Mouse (Mus musculus) limb, embryonic 14.5 days (tissue): ENCODE measurements at regions not wholly inside any gene's neighbourhood (a gene's known extent, or its start where the extent isn't known, plus 50 kb on each side); places are given as distances from the start of the nearest gene placed in this dataset.

Experiments used
- ATAC-seq: fragments of 200-750 bp; cut with Nextera tagmentation; 2 replicates; pipeline ENCODE4 v1.8.0; 2017; ENCODE audit warnings: low read depth, moderate number of reproducible peaks, moderate TSS enrichment; ENCODE audit not compliant: low FRiP score
- DNase-seq: peaks from one replicate; pipeline ENCODE4 v3.0.0-alpha.2; 2015; ENCODE audit warnings: low spot score
- H3K27ac ChIP-seq: fragments of 300-500 bp; sonication (generic); replicated peaks from 2 replicates; pipeline ENCODE4 v1.5.1; 2014; ENCODE audit warnings: low read depth, mild to moderate bottlenecking, low read length, moderate library complexity, mixed read lengths
- H3K27me3 ChIP-seq: fragments of 300-500 bp; sonication (generic); 2 replicates; pipeline ENCODE4 v1.6.1; 2014; ENCODE audit warnings: low read length, mixed read lengths; ENCODE audit not compliant: control insufficient read depth, insufficient read depth
- H3K36me3 ChIP-seq: fragments of 300-500 bp; sonication (generic); 2 replicates; pipeline ENCODE4 v1.6.1; 2014; ENCODE audit warnings: mild to moderate bottlenecking, low read length, moderate library complexity, mixed read lengths; ENCODE audit not compliant: control insufficient read depth, insufficient read depth
- H3K4me1 ChIP-seq: fragments of 300-500 bp; sonication (generic); 2 replicates; pipeline ENCODE4 v1.6.1; 2014; ENCODE audit warnings: antibody characterized with exemption, low read length, mixed read lengths; ENCODE audit not compliant: control insufficient read depth, insufficient read depth
- H3K4me2 ChIP-seq: fragments of 300-500 bp; sonication (generic); replicated peaks from 2 replicates; pipeline ENCODE4 v1.6.1; 2014; ENCODE audit warnings: low read depth, mild to moderate bottlenecking, low read length, moderate library complexity; ENCODE audit not compliant: severe bottlenecking
- H3K4me3 ChIP-seq: fragments of 300-500 bp; sonication (generic); replicated peaks from 2 replicates; pipeline ENCODE4 v1.5.1; 2014; ENCODE audit warnings: low read length
- H3K9ac ChIP-seq: fragments of 300-500 bp; sonication (generic); 2 replicates; pipeline ENCODE4 v1.6.1; 2014; ENCODE audit warnings: mild to moderate bottlenecking, low read depth, low read length, moderate library complexity; ENCODE audit not compliant: severe bottlenecking
- H3K9me3 ChIP-seq: fragments of 300-500 bp; sonication (generic); 2 replicates; pipeline ENCODE4 v1.6.1; 2016; ENCODE audit warnings: low read length; ENCODE audit not compliant: control insufficient read depth
- POLR2A ChIP-seq: fragments of 200-500 bp; IDR thresholded peaks from 2 replicates; pipeline ENCODE4 v1.8.0; 2012; ENCODE audit warnings: inconsistent platforms, mild to moderate bottlenecking, moderate library complexity, borderline replicate concordance; ENCODE audit not compliant: insufficient read depth, insufficient read length; ENCODE audit errors: extremely low read depth
- WGBS: fragments of 180-500 bp; shearing (Covaris S2); extraction: QIAGEN DNeasy Blood & Tissue Kit; methylation state at CpG from one replicate; pipeline ENCODE4 v1.1.7; 2014; 5-methylcytosine and 5-hydroxymethylcytosine counted together

GRCm38 (mm10) chr3:143706679-143707078 is 498.3 kb downstream of the Lmo4 start:
- Histone ChIP-seq H3K27me3 (no peaks in the 10 kb centered on the region), H3K36me3 (no peaks in the 10 kb centered on the region), H3K4me2 (no peak overlapping the region), H3K4me1 (no peaks in the 10 kb centered on the region), H3K4me3 (no peak overlapping the region), H3K9me3 (no peaks in the 10 kb centered on the region), H3K27ac (no peak overlapping the region), H3K9ac (no peak overlapping the region)
- DNase-seq (no peak), ATAC-seq (no peak)
- 82% methylated on average over 1 of the region's 1 CpGs for WGBS
- no peak for TF ChIP-seq POLR2A

GRCm38 (mm10) chr3:143694817-143695216 is 510.2 kb downstream of the Lmo4 start:
- 86% methylated on average over 3 of the region's 3 CpGs for WGBS
- no peak for TF ChIP-seq POLR2A
- H3K9me3 ChIP-seq, result no peaks in the 10 kb centered on the region
- H3K4me2 ChIP-seq, result no peak overlapping the region
- DNase-seq (no peak), ATAC-seq (no peak)
- no peaks in the 10 kb centered on the region for H3K36me3 ChIP-seq
- no peak overlapping the region for H3K9ac ChIP-seq
- no peak overlapping the region for H3K27ac ChIP-seq
- H3K4me3 ChIP-seq, result no peak overlapping the region
- H3K4me1 ChIP-seq, result no peaks in the 10 kb centered on the region
- no peaks in the 10 kb centered on the region for H3K27me3 ChIP-seq

- DNase-seq (no peak), ATAC-seq (no peak)
- WGBS, result 81% methylated on average over 2 of the region's 2 CpGs
- Histone ChIP-seq H3K36me3 (no peaks in the 10 kb centered on the region), H3K27me3 (no peaks in the 10 kb centered on the region), H3K27ac (no peak overlapping the region), H3K4me2 (no peak overlapping the region), H3K4me1 (no peaks in the 10 kb centered on the region), H3K9me3 (no peaks in the 10 kb centered on the region), H3K9ac (no peak overlapping the region), H3K4me3 (no peak overlapping the region)
- no peak for TF ChIP-seq POLR2A
These were observed 519.3 kb downstream of the Lmo4 start for GRCm38 (mm10) chr3:143685742-143686141.

- 95% methylated on average over 3 of the region's 3 CpGs for WGBS
- ATAC-seq, result no peak
- H3K27me3 ChIP-seq, result no peaks in the 10 kb centered on the region
These were observed 526.8 kb downstream of the Lmo4 start for GRCm38 (mm10) chr3:143678186-143678585.

GRCm38 (mm10) chr3:143674855-143675254 is 530.2 kb downstream of the Lmo4 start:
- DNase-seq, result no peak
- no peaks in the 10 kb centered on the region for H3K9me3 ChIP-seq
- no peak overlapping the region for H3K4me2 ChIP-seq
- H3K4me3 ChIP-seq, result no peak overlapping the region
- no peaks in the 10 kb centered on the region for H3K27me3 ChIP-seq
- ATAC-seq, result no peak
- no peaks in the 10 kb centered on the region for H3K4me1 ChIP-seq
- no peak overlapping the region for H3K27ac ChIP-seq
- no peak overlapping the region for H3K9ac ChIP-seq
- WGBS, result 96% methylated on average over 3 of the region's 3 CpGs
- H3K36me3 ChIP-seq, result no peaks in the 10 kb centered on the region
- TF ChIP-seq POLR2A, result no peak

More at GRCm38 (mm10) chr3:143678186-143678585, 526.8 kb downstream of the Lmo4 start:
- H3K4me3 ChIP-seq, result no peak overlapping the region
- H3K9ac ChIP-seq, result no peak overlapping the region
- no peaks in the 10 kb centered on the region for H3K4me1 ChIP-seq
- no peaks in the 10 kb centered on the region for H3K36me3 ChIP-seq
- H3K27ac ChIP-seq, result no peak overlapping the region
- TF ChIP-seq POLR2A, result no peak
- DNase-seq, result no peak
- H3K9me3 ChIP-seq, result no peaks in the 10 kb centered on the region
- H3K4me2 ChIP-seq, result no peak overlapping the region

- H3K27me3 ChIP-seq, result no peaks in the 10 kb centered on the region
- H3K27ac ChIP-seq, result no peak overlapping the region
- no peak overlapping the region for H3K4me2 ChIP-seq
- no peak for DNase-seq
- no peaks in the 10 kb centered on the region for H3K36me3 ChIP-seq
- no peak for ATAC-seq
- TF ChIP-seq POLR2A, result no peak
- no peaks in the 10 kb centered on the region for H3K9me3 ChIP-seq
- no peak overlapping the region for H3K4me3 ChIP-seq
- no peaks in the 10 kb centered on the region for H3K4me1 ChIP-seq
- WGBS, result 87% methylated on average over 7 of the region's 7 CpGs
- no peak overlapping the region for H3K9ac ChIP-seq
These were observed 530.6 kb downstream of the Lmo4 start for GRCm38 (mm10) chr3:143674446-143674845.
